Mouse (Mus musculus): ENCODE data around the gene Capn7. TPM values are rescaled to one million over a fixed set of nuclear protein-coding genes. Genes with fewer than 3 reads are reported as not detected.

The Capn7 gene
- polyA plus RNA-seq, 1 experiment from 2014 or later: 43.8 TPM

GRCm38 (mm10) chr14:31416411-31416810 is 80.0 kb downstream of the Capn7 start:
- no peaks in the 10 kb centered on the region for H3K9me3 ChIP-seq (ENCODE audit: control insufficient read depth, low read length)
- no peak overlapping the region for H3K4me3 ChIP-seq (ENCODE audit: low read depth, low read length)
- H3K4me1 ChIP-seq (ENCODE audit: control insufficient read depth, insufficient read depth, low read length): peaks cover 11% of the 10 kb centered on the region
- no peak overlapping the region for H3K9ac ChIP-seq (ENCODE audit: low read depth, low read length)
- H3K36me3 ChIP-seq (ENCODE audit: control insufficient read depth, insufficient read depth, low read length): no peaks in the 10 kb centered on the region
- no peak overlapping the region for H3K27ac ChIP-seq (replicated peaks; ENCODE audit: low read depth, low read length)
- 75% methylated on average over 3 of the region's 3 CpGs for WGBS
- ATAC-seq (ENCODE audit: low read depth): no peak
- H3K4me2 ChIP-seq (ENCODE audit: low read depth, low read length): no peak overlapping the region
- H3K27me3 ChIP-seq (replicated peaks; ENCODE audit: control insufficient read depth, insufficient read depth, low read length): no peaks in the 10 kb centered on the region
- DNase-seq (ENCODE audit: low spot score): no peak

GRCm38 (mm10) chr14:31416835-31417549 is 80.6 kb downstream of the Capn7 start:
- DNase-seq (ENCODE audit: low spot score) (no peak), ATAC-seq (ENCODE audit: low read depth) (no peak)
- Histone ChIP-seq H3K4me3 (ENCODE audit: low read depth, low read length) (no peak overlapping the region), H3K9me3 (ENCODE audit: control insufficient read depth, low read length) (no peaks in the 10 kb centered on the region), H3K4me1 (ENCODE audit: control insufficient read depth, insufficient read depth, low read length) (peaks cover 11% of the 10 kb centered on the region), H3K27ac (replicated peaks; ENCODE audit: low read depth, low read length) (no peak overlapping the region), H3K36me3 (ENCODE audit: control insufficient read depth, insufficient read depth, low read length) (no peaks in the 10 kb centered on the region), H3K4me2 (ENCODE audit: low read depth, low read length) (no peak overlapping the region), H3K27me3 (replicated peaks; ENCODE audit: control insufficient read depth, insufficient read depth, low read length) (no peaks in the 10 kb centered on the region), H3K9ac (ENCODE audit: low read depth, low read length) (no peak overlapping the region)
- WGBS: 78% methylated on average over 16 of the region's 16 CpGs

- Histone ChIP-seq H3K4me3 (ENCODE audit: low read depth, low read length) (no peak overlapping the region), H3K27me3 (replicated peaks; ENCODE audit: control insufficient read depth, insufficient read depth, low read length) (no peaks in the 10 kb centered on the region), H3K4me1 (ENCODE audit: control insufficient read depth, insufficient read depth, low read length) (peaks cover 6% of the 10 kb centered on the region; the same call in 1 of the 2 replicates), H3K4me2 (ENCODE audit: low read depth, low read length) (no peak overlapping the region), H3K9ac (ENCODE audit: low read depth, low read length) (no peak overlapping the region), H3K9me3 (ENCODE audit: control insufficient read depth, low read length) (no peaks in the 10 kb centered on the region), H3K36me3 (ENCODE audit: control insufficient read depth, insufficient read depth, low read length) (no peaks in the 10 kb centered on the region), H3K27ac (replicated peaks; ENCODE audit: low read depth, low read length) (no peak overlapping the region)
- ATAC-seq (ENCODE audit: low read depth): no peak
- WGBS: 44% methylated on average over 4 of the region's 4 CpGs
- DNase-seq (ENCODE audit: low spot score): no peak
Observed at GRCm38 (mm10) chr14:31419279-31419678, 82.8 kb downstream of the Capn7 start.

GRCm38 (mm10) chr14:31420135-31420534 is 83.7 kb downstream of the Capn7 start:
- no peaks in the 10 kb centered on the region for H3K27me3 ChIP-seq (replicated peaks; ENCODE audit: control insufficient read depth, insufficient read depth, low read length)
- H3K4me1 ChIP-seq (ENCODE audit: control insufficient read depth, insufficient read depth, low read length): peaks cover 2% of the 10 kb centered on the region; the same call in 1 of the 2 replicates
- H3K9ac ChIP-seq (ENCODE audit: low read depth, low read length): no peak overlapping the region
- no peaks in the 10 kb centered on the region for H3K36me3 ChIP-seq (ENCODE audit: control insufficient read depth, insufficient read depth, low read length)
- H3K27ac ChIP-seq (replicated peaks; ENCODE audit: low read depth, low read length): no peak overlapping the region
- ATAC-seq (ENCODE audit: low read depth): no peak
- H3K4me3 ChIP-seq (ENCODE audit: low read depth, low read length): no peak overlapping the region
- 84% methylated on average over 8 of the region's 8 CpGs for WGBS
- DNase-seq (ENCODE audit: low spot score): no peak
- no peak overlapping the region for H3K4me2 ChIP-seq (ENCODE audit: low read depth, low read length)
- no peaks in the 10 kb centered on the region for H3K9me3 ChIP-seq (ENCODE audit: control insufficient read depth, low read length)

- Histone ChIP-seq H3K36me3 (ENCODE audit: control insufficient read depth, insufficient read depth, low read length) (peaks cover 2% of the 10 kb centered on the region; the same call in 1 of the 2 replicates), H3K9me3 (ENCODE audit: control insufficient read depth, low read length) (0 out of 2 replicates have a peak, but pooled peaks cover 1% of the 10 kb centered on the region), H3K9ac (ENCODE audit: low read depth, low read length) (no peak overlapping the region), H3K27ac (replicated peaks; ENCODE audit: low read depth, low read length) (no peak overlapping the region), H3K4me2 (ENCODE audit: low read depth, low read length) (no peak overlapping the region), H3K27me3 (replicated peaks; ENCODE audit: control insufficient read depth, insufficient read depth, low read length) (no peaks in the 10 kb centered on the region), H3K4me1 (ENCODE audit: control insufficient read depth, insufficient read depth, low read length) (no peaks in the 10 kb centered on the region), H3K4me3 (ENCODE audit: low read depth, low read length) (no peak overlapping the region)
- no peak for ATAC-seq (ENCODE audit: low read depth)
- DNase-seq (ENCODE audit: low spot score): no peak
- 88% methylated on average over 7 of the region's 7 CpGs for WGBS
Observed at GRCm38 (mm10) chr14:31420562-31420961, 84.1 kb downstream of the Capn7 start.

- DNase-seq (ENCODE audit: low spot score) (no peak), ATAC-seq (ENCODE audit: low read depth) (no peak)
- Histone ChIP-seq H3K27ac (replicated peaks; ENCODE audit: low read depth, low read length) (no peak overlapping the region), H3K4me3 (ENCODE audit: low read depth, low read length) (no peak overlapping the region), H3K4me2 (ENCODE audit: low read depth, low read length) (no peak overlapping the region), H3K9me3 (ENCODE audit: control insufficient read depth, low read length) (peaks cover 5% of the 10 kb centered on the region; the same call in 1 of the 2 replicates), H3K27me3 (replicated peaks; ENCODE audit: control insufficient read depth, insufficient read depth, low read length) (no peaks in the 10 kb centered on the region), H3K9ac (ENCODE audit: low read depth, low read length) (no peak overlapping the region), H3K4me1 (ENCODE audit: control insufficient read depth, insufficient read depth, low read length) (no peaks in the 10 kb centered on the region), H3K36me3 (ENCODE audit: control insufficient read depth, insufficient read depth, low read length) (peaks cover 6% of the 10 kb centered on the region; the same call in 1 of the 2 replicates)
- WGBS: 74% methylated on average over 7 of the region's 7 CpGs
Observed at GRCm38 (mm10) chr14:31420985-31421384, 84.5 kb downstream of the Capn7 start.

Other genes with a start within 250 kb of the Capn7 start
- 62.3 and 64.8 TPM in 2 replicates for gene Smim4, start 207.7 kb upstream of the Capn7 start, polyA plus RNA-seq (2014; fragmentation: Nextera tagmentation; extraction: Ambion mirVana)
- gene Nt5dc2, start 205.6 kb upstream of the Capn7 start, polyA plus RNA-seq (2014; fragmentation: Nextera tagmentation; extraction: Ambion mirVana): 362 and 371 TPM in 2 replicates
- 69.4 and 76.1 TPM in 2 replicates for gene Stab1, start 168.0 kb upstream of the Capn7 start, polyA plus RNA-seq (2014; fragmentation: Nextera tagmentation; extraction: Ambion mirVana)
- 546 and 580 TPM in 2 replicates for gene Tnnc1, start 128.3 kb upstream of the Capn7 start, polyA plus RNA-seq (2014; fragmentation: Nextera tagmentation; extraction: Ambion mirVana)
- gene Nisch, start 119.7 kb upstream of the Capn7 start, polyA plus RNA-seq (2014; fragmentation: Nextera tagmentation; extraction: Ambion mirVana): 296 and 339 TPM in 2 replicates
- 0.51 and 0.54 TPM in 2 replicates for gene Sema3g, start 118.8 kb upstream of the Capn7 start, polyA plus RNA-seq (2014; fragmentation: Nextera tagmentation; extraction: Ambion mirVana)
- 10.0 and 12.8 TPM in 2 replicates for gene Phf7, start 85.3 kb upstream of the Capn7 start, polyA plus RNA-seq (2014; fragmentation: Nextera tagmentation; extraction: Ambion mirVana)
- gene Bap1, start 85.2 kb upstream of the Capn7 start, polyA plus RNA-seq (2014; fragmentation: Nextera tagmentation; extraction: Ambion mirVana): 60.7 and 69.6 TPM in 2 replicates
- gene Dnah1, start 12.7 kb upstream of the Capn7 start, polyA plus RNA-seq (2014; fragmentation: Nextera tagmentation; extraction: Ambion mirVana): 5.9 and 7.6 TPM in 2 replicates
- gene Sh3bp5, start 99.4 kb downstream of the Capn7 start, polyA plus RNA-seq (2014; fragmentation: Nextera tagmentation; extraction: Ambion mirVana): 19.7 and 24.1 TPM in 2 replicates
- gene Eaf1, start 157.8 kb downstream of the Capn7 start, polyA plus RNA-seq (2014; fragmentation: Nextera tagmentation; extraction: Ambion mirVana): 22.6 and 22.9 TPM in 2 replicates
- 54.0 and 58.6 TPM in 2 replicates for gene Mettl6, start 158.4 kb downstream of the Capn7 start, polyA plus RNA-seq (2014; fragmentation: Nextera tagmentation; extraction: Ambion mirVana)